Comparison of ENCODE assay signal across 10 mouse cellular contexts in genomic region chr9:108953081-108953636, GRCm38 (mm10). TPM values are rescaled to one million over a fixed set of nuclear protein-coding genes. Genes with fewer than 3 reads are reported as not detected.
DNase-seq lines count a peak whose midpoint lies in the region; ATAC-seq and TF ChIP-seq lines count a peak whose summit lies in the region.
"Had no signal": no experiment of that assay in that cellular context is flagged by ENCODE, and none has a peak within 500 bp of the region (broad histone marks: within the 10 kb centered on the region; RNA-seq: fewer than 3 reads in every experiment).

Col7a1 (plus strand) TSS chr9:108953586.

- no peak within 1 kb of the TSS for H3K27ac ChIP-seq in forebrain, embryonic 11.5 days (ENCODE audit: low read depth, low read length)
- no peak within 1 kb of the TSS for H3K27ac ChIP-seq in forebrain, embryonic 16.5 days (ENCODE audit: low read length)
- H3K27ac ChIP-seq in embryonic facial prominence, embryonic 11.5 days (replicated peaks; ENCODE audit: low read depth, low read length), result no peak within 1 kb of the TSS
- H3K27ac ChIP-seq in lung, postnatal 0 days (ENCODE audit: low read length), result no peak within 1 kb of the TSS

- H3K9me3 ChIP-seq in forebrain, embryonic 11.5 days (ENCODE audit: control insufficient read depth, low read length), result no peaks in the 10 kb centered on the region
- H3K9me3 ChIP-seq in forebrain, embryonic 16.5 days (ENCODE audit: control insufficient read depth, low read length), result no peaks in the 10 kb centered on the region
- H3K9me3 ChIP-seq in embryonic facial prominence, embryonic 11.5 days (replicated peaks; ENCODE audit: control insufficient read depth, low read length), result no peaks in the 10 kb centered on the region
- no peaks in the 10 kb centered on the region for H3K9me3 ChIP-seq in lung, postnatal 0 days (ENCODE audit: low read length)

- peaks cover 8% of the 10 kb centered on the region for H3K27me3 ChIP-seq in forebrain, embryonic 11.5 days (ENCODE audit: control insufficient read depth, insufficient read depth, low read length)
- H3K27me3 ChIP-seq in forebrain, embryonic 16.5 days (replicated peaks; ENCODE audit: control insufficient read depth, insufficient read depth, low read length), result peaks cover 21% of the 10 kb centered on the region
- peaks cover 6% of the 10 kb centered on the region for H3K27me3 ChIP-seq in embryonic facial prominence, embryonic 11.5 days (ENCODE audit: control insufficient read depth, insufficient read depth, low read length)
- no peaks in the 10 kb centered on the region for H3K27me3 ChIP-seq in lung, postnatal 0 days (replicated peaks; ENCODE audit: insufficient read depth, low read length)

- no peaks in the 10 kb centered on the region; the same call in 1 of the 2 replicates for H3K4me1 ChIP-seq in forebrain, embryonic 11.5 days (replicated peaks; ENCODE audit: control insufficient read depth, insufficient read depth, low read length)
- H3K4me1 ChIP-seq in forebrain, embryonic 16.5 days (replicated peaks; ENCODE audit: control insufficient read depth, insufficient read depth, low read length), result no peaks in the 10 kb centered on the region
- peaks cover 3% of the 10 kb centered on the region for H3K4me1 ChIP-seq in embryonic facial prominence, embryonic 11.5 days (ENCODE audit: control insufficient read depth, insufficient read depth, low read length)
- no peaks in the 10 kb centered on the region for H3K4me1 ChIP-seq in lung, postnatal 0 days (ENCODE audit: insufficient read depth, low read depth, low read length)

- no peak for TF ChIP-seq CTCF in lung, postnatal 0 days (IDR thresholded peaks at IDR 0.05)

- no peak for ATAC-seq in forebrain, embryonic 11.5 days (replicated peaks; ENCODE audit: low FRiP score)
- no peak for ATAC-seq in forebrain, embryonic 16.5 days
- ATAC-seq in embryonic facial prominence, embryonic 11.5 days (replicated peaks; ENCODE audit: insufficient number of reproducible peaks, low FRiP score, low TSS enrichment, low read depth), result no peak
- peak; percentile 45 for ATAC-seq in lung, postnatal 0 days
- ATAC-seq: forebrain, postnatal 0 days had no signal

- H3K9ac ChIP-seq in forebrain, embryonic 11.5 days (ENCODE audit: low read length), result no peak within 1 kb of the TSS
- no peak within 1 kb of the TSS for H3K9ac ChIP-seq in forebrain, embryonic 16.5 days (replicated peaks; ENCODE audit: low read depth, low read length)
- peak within 1 kb of the TSS; percentile 15; the same call in 1 of the 2 replicates for H3K9ac ChIP-seq in embryonic facial prominence, embryonic 11.5 days (replicated peaks; ENCODE audit: low read length)
- H3K9ac ChIP-seq in lung, postnatal 0 days (replicated peaks; ENCODE audit: low read depth), result no peak within 1 kb of the TSS
- H3K9ac ChIP-seq: forebrain, postnatal 0 days had no signal

- WGBS in forebrain, embryonic 11.5 days, result 10% methylated on average over 15 of the region's 15 CpGs
- WGBS in forebrain, embryonic 16.5 days, result 12% methylated on average over 14 of the region's 15 CpGs
- 10% methylated on average over 15 of the region's 15 CpGs for WGBS in embryonic facial prominence, embryonic 11.5 days
- WGBS in lung, postnatal 0 days, result 10% methylated on average over 15 of the region's 15 CpGs

- peaks cover 3% of the 10 kb centered on the region; the same call in 1 of the 2 replicates for H3K36me3 ChIP-seq in forebrain, embryonic 11.5 days (ENCODE audit: control insufficient read depth, insufficient read depth, low read length)
- H3K36me3 ChIP-seq in forebrain, embryonic 16.5 days (ENCODE audit: control insufficient read depth, insufficient read depth), result peaks cover 19% of the 10 kb centered on the region
- H3K36me3 ChIP-seq in embryonic facial prominence, embryonic 11.5 days (replicated peaks; ENCODE audit: control insufficient read depth, insufficient read depth, low read depth, low read length), result no peaks in the 10 kb centered on the region; the same call in 1 of the 2 replicates
- H3K36me3 ChIP-seq in lung, postnatal 0 days (ENCODE audit: insufficient read depth, low read length), result peaks cover 12% of the 10 kb centered on the region; the same call in 1 of the 2 replicates

- no peak within 1 kb of the TSS for H3K4me3 ChIP-seq in forebrain, embryonic 11.5 days (ENCODE audit: low read depth, low read length)
- no peak within 1 kb of the TSS for H3K4me3 ChIP-seq in forebrain, embryonic 16.5 days (replicated peaks; ENCODE audit: low read length)
- H3K4me3 ChIP-seq in embryonic facial prominence, embryonic 11.5 days (ENCODE audit: low read depth, low read length), result peak within 1 kb of the TSS; percentile 13; the same call in 1 of the 2 replicates
- H3K4me3 ChIP-seq in lung, postnatal 0 days (ENCODE audit: low read depth, low read length), result no peak within 1 kb of the TSS

- H3K4me2 ChIP-seq in forebrain, embryonic 11.5 days (ENCODE audit: low read depth, low read length, severe bottlenecking), result peak within 1 kb of the TSS; percentile 27; the same call in 1 of the 2 replicates
- no peak within 1 kb of the TSS for H3K4me2 ChIP-seq in forebrain, embryonic 16.5 days (ENCODE audit: low read length)
- peak within 1 kb of the TSS; percentile 43 for H3K4me2 ChIP-seq in embryonic facial prominence, embryonic 11.5 days (ENCODE audit: low read depth, low read length)
- H3K4me2 ChIP-seq in lung, postnatal 0 days (replicated peaks; ENCODE audit: low read depth, low read length), result peak within 1 kb of the TSS; percentile 46

- DNase-seq in forebrain, embryonic 11.5 days (ENCODE audit: low spot score), result no peak
- DNase-seq in kidney, postnatal 4 days, result peak; percentile 34 to 45
- no peak for DNase-seq in kidney, adult 8-10 months
- DNase-seq in embryonic facial prominence, embryonic 11.5 days (ENCODE audit: low spot score), result peak; percentile 23
- DNase-seq in lung, postnatal 0 days (ENCODE audit: low spot score), result peak; percentile 58
- no peak for DNase-seq in spleen, postnatal 4 days (ENCODE audit: low spot score in 2 of 2)
- no peak for DNase-seq in embryo, embryonic 9.5 days (ENCODE audit: extremely low spot score)
- DNase-seq: forebrain, postnatal 0 days; thymus, adult 2 months had no signal

- no peak for TF ChIP-seq EP300 in lung, postnatal 0 days (IDR thresholded peaks at IDR 0.05)

RNA-seq across cellular contexts. Expression of gene Col7a1, which starts in this region (rescaled TPM):
- 2.2 and 3.7 TPM in 2 replicates for polyA plus RNA-seq in forebrain, embryonic 11.5 days (2014; fragmentation: Nextera tagmentation; extraction: Ambion mirVana)
- 1.5 and 2.0 TPM in 2 replicates for polyA plus RNA-seq in forebrain, embryonic 16.5 days (2015; fragmentation: Nextera tagmentation; extraction: Ambion mirVana)
- polyA plus RNA-seq in embryonic facial prominence, embryonic 11.5 days (2014; fragmentation: Nextera tagmentation; extraction: Ambion mirVana), result 1.1 and 2.4 TPM in 2 replicates
- 2.5 and 2.9 TPM in 2 replicates for polyA plus RNA-seq in lung, postnatal 0 days (2015; fragmentation: Nextera tagmentation; extraction: Ambion mirVana)

Comparison
In these comparisons a context has a peak if more than half of its experiments do, and no peak if none do; other contexts are left out.
1. DNase-seq: peak in kidney, postnatal 4 days (2 of 2), embryonic facial prominence, embryonic 11.5 days (single experiment) and lung, postnatal 0 days (single experiment); none in forebrain, embryonic 11.5 days (single experiment), kidney, adult 8-10 months (0 of 2), spleen, postnatal 4 days (0 of 2) and embryo, embryonic 9.5 days (single experiment).